Mouse (Mus musculus): ENCODE data around the gene Sorbs2.
A peak's percentile ranks its signal among the peaks of the same experiment; 100 is the strongest.

The Sorbs2 gene

DNA sequence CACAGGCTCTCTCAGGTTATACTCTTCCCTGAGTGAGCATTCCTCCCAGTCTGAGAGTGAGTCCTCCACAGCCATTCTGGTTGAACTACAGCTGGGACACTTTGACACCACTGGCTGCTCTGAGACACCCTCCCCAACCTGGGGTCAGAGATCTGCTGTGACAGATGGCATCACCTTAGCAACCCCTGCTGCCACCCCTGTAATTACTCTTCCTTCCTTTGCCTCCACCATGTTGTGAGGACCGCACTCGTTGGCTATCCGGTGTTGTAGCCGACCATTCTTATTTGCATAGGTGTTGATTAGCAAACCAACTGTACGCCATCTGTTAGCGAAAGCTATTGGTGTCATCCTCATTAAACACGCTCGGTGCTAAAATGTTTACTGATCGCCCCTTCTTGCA, 247.9 kb downstream of the Sorbs2 start:
- no peak for DNase-seq (ENCODE audit: low read depth, low spot score)

DNA sequence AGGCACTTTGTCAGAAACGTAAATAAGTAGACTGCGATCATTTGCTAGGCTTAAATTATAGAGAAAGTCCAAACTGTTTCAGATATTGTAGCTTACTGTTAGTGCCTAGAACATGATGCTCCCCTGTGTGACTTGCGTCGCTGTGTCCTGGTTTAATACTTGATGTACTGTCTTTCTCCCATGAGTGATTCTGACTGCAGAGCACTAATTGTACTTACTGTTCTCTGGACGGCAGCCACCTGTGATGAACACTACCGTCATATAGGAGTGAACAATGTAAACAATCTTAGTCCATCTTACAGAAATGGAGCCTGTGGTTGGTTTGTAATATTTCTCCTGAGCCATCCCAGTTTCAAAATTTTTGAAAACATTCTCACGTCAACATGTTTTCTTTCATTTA, 248.4 kb downstream of the Sorbs2 start:
- peak; percentile 27 for DNase-seq (ENCODE audit: low read depth, low spot score)

DNA sequence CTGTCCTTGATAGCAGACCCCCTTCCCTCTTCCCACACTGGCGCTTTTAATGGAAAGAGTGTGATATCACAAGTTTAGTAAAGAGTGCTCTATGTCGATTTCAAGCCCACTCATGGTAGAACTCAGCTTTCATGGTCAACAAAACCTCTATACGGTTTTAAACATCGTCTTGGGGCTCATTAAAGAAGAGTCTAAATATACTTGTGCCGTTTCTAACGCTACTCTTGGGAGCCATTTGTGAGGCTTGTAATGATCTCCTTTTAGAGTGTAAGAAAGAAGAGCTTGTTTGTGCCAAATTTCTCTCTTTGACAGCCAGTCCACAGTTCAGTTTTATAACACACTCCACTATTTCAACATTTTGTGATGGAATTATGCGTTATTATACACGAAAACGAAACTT, 253.0 kb downstream of the Sorbs2 start:
- no peak for DNase-seq (ENCODE audit: low read depth, low spot score)

DNA sequence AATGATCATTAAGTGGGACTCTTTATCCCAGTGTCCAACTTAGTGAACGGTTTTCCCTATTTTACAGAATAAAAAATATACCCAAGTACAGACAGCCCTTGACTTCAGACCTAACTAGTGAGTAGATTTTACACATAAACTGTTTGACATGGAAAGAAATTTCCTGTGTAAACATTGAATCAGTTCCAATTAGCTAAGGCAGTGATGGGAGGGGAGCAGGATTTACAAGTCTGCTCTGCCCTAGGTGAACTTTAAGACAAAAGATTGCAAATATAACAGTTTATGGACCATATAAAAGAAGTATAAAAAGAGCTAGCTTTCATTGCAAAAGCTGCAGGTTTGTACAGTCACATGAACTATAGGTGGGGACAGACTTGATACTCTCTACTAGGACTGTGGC, 253.5 kb downstream of the Sorbs2 start:
- no peak for DNase-seq (ENCODE audit: low read depth, low spot score)

DNA sequence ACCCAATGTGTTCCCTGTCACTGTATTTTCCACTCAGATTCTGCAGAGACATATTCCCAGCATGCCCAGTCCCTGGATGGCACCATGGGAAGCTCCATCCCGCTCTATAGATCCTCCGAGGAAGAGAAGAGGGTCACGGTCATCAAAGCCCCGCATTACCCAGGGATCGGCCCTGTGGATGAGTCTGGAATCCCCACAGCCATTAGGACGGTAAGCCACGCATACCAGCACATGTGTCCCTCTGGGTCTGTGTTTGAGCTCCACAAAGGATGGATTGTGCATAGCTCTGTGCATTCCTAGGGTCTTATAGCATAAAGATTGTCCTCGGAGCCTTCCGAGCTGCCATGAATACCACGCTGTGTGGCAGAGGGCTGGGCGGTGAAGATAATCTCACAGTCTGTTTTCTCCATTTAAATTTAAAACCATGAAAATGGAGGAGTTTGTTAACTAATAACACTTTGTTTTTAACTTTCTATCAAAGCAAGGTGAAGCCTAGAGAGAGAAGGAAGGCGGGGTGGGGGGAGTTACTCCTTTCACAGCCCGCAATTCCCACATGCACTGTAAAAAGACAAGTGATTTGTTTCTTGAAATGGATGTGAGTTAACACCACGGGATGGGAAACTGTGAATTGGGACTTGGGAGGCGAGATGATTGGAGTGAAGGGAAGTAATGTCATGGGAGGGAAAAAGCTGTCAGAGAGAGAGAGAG, 255.5 kb downstream of the Sorbs2 start:
- no peak for DNase-seq (ENCODE audit: low read depth, low spot score)

DNA sequence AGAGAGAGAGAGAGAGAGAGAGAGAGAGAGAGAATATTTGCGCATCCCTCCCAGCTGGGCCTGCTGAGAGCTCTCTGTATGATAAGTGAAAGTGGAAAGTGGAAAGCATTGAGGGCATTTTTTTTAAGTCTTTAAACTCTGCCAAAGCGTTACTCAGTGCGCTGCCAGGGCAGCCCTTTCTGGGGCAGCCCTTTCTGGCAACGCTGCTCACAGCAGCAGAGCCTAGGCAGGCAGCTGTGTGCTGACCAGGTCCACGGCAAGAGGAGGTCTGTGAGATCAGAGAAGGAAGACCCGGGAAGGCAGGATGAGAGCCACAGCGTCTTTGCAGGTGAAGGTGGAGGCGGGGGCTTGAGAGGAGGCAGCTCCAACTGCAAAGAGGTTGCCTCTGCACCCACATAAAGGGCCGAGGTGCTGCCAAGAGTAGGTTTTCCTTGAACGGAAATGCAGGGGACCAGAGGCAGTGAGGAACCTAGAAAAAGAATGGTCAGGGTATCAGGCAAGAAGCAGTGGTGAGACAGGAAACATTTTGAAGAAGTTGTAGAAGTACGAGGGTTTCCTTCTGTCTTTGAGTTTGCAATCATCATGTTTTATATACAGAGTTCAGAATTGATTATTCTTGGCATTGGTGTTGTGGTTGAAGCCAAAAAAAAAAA, 256.2 kb downstream of the Sorbs2 start:
- peak; percentile 66 for DNase-seq (ENCODE audit: low read depth, low spot score)

DNA sequence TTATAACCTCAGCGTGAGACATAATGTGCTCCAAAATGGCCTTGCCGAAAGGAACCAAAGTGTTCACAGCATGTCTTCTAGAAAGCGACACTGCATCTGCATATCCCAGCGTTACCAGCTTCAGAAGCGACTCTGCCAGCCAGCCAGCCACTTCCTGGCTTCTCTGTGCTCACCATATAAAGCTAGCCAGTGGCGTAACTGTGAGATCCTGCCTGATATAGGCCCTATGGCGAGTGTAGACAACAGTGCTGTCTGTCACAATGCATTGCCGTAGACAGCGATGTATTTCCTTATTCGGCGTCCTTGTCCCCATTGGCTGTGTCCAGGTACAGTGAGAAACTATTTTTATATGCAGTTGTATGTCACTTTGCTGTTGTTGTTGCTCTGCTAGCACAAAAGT, 258.6 kb downstream of the Sorbs2 start:
- peak; percentile 60 for DNase-seq (ENCODE audit: low read depth, low spot score)

DNA sequence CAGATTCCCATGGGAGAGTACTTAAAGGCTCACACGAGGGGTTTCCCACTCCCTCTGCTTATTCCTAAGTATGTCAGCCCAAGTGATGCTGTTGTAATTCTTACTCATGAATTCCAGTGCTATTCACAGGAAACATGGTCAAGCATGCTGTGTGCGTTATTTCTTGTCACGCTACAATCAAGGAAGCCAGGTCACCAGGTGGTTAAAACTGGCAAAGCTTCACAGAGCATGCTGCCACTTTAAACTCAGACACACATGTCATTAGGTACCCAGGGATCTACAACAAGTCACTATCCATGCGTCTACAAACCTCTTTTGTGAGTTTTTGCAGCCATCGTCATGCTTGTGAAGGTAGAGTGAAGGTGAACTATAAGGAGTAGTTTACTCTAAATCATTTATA, 267.3 kb downstream of the Sorbs2 start:
- DNase-seq (ENCODE audit: low read depth, low spot score): no peak

DNA sequence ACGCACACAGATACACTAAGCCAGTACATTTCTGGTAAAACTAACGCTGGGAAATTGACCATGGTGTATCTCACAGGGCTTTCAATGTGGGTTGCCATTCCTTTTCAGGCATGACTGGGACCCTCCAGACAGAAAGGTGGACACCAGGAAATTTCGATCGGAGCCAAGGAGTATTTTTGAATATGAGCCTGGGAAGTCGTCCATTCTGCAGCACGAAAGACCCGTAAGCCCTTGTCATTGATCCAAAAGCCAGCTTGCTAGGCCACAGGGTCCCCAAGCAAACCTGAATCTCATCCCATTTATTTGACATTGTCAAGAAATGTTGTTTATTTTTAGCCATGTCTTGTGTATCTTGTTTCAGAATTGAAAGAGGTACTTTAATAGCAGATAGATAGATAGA, 267.9 kb downstream of the Sorbs2 start:
- DNase-seq (ENCODE audit: low read depth, low spot score): no peak

DNA sequence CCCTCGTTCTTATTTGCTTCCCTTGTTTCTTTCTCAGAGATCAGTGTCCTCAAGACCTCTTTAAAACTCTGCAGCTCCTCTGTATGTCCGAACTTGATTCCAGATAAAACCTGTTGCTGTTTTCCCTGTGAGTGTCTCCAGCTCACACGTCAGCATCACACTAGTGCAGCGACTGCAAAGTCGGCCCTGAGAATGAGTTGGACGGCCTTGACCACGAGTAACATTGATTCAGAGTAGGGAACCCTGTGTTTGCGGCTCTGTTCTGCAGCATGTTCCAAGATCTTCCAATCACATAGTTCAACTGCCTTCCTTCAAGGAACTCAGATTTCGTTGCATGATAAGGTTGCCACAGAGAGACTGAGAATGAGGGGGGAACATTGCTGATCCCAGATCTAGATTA, 268.8 kb downstream of the Sorbs2 start:
- no peak for DNase-seq (ENCODE audit: low read depth, low spot score)

DNA sequence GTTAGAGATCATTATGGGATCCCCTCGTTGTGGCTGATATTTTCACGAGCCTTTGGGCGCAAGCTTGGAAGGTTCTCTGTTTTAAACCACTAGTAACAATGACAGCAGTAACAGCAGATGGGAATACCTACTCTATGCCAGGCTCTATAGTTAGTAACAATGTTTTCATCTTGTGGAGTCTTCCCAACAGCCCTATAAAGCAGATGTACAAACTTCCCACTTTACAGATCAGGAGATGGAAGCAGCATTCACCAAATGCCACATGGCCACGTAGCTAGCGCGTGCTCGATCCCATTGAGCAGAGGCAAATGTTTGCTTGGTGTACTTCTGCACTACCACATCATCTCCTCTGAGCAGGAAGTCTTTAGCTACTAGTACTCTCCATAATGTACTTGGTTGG, 269.4 kb downstream of the Sorbs2 start:
- DNase-seq (ENCODE audit: low read depth, low spot score): peak; percentile 75

DNA sequence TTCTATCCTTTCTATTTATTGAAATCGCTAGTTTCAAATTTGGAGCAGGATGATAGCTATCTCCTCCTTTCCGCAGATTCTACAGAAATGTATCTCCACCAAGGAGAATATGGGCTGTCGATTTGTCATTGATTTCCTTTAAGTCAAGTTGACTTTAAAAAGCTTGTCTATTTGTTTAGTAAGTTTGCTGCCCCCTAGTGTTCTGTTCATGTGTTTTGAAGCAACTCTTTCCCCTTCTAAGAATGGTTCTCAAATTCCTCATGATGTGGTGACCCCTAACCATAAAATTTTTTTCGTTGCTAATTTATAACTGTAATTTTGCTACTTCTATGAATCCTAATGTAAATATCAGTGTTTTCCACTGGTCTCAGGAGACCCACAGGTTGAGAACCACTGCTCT, 273.0 kb downstream of the Sorbs2 start:
- peak; percentile 70 for DNase-seq (ENCODE audit: low read depth, low spot score)

DNA sequence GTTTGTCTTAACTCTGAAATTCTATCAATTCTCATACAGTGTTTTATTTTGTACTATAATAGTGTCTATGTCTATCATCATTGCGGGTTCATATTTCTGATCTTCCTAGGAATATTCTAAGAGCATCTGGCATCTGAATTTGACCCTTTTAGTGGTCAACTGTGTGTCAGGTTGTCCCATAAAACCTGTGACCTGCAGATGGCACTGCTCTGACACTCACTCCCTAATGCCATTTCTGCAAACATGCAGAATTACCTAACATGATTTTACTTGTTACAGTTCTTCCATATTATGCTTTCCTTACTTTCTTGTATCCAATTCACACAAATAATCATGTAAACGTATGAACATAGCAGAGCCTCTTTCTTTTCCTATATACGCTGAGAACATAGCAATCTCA, 281.0 kb downstream of the Sorbs2 start:
- DNase-seq (ENCODE audit: low read depth, low spot score): peak; percentile 20

DNA sequence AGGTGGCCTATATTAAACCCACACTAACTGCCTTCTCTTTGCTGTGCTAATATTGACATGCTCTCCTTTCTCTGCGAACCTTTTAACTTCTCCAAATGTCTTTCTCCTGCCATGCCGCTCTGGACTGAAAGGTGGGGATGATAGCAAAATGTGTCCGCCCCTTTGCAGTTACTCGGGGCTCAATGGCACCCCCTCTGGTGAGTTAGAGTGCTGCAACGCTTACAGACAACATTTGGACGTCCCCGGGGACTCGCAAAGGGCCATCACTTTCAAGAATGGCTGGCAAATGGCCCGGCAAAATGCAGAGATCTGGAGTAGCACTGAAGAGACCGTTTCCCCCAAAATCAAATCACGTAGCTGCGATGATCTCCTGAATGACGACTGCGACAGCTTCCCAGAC, 287.3 kb downstream of the Sorbs2 start:
- no peak for DNase-seq (ENCODE audit: low read depth, low spot score)

DNA sequence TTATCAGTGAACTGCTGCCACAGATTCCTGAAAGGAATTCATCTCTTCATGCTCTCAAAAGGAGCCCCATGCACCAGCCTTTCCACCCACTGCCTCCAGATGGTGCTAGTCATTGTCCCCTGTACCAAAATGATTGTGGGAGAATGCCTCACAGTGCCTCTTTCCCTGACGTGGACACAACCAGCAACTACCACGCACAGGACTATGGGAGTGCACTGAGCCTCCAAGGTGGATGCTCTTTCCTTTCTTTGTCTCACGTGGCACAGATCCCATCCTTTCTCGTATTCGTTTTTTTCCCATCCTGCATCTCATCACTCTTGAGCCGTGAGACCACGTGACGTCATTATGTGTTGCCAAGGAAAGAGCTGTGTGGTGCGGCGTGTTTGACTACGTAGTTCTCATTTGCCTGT, 288.7 kb downstream of the Sorbs2 start:
- peak; percentile 88 for DNase-seq (ENCODE audit: low read depth, low spot score)

DNA sequence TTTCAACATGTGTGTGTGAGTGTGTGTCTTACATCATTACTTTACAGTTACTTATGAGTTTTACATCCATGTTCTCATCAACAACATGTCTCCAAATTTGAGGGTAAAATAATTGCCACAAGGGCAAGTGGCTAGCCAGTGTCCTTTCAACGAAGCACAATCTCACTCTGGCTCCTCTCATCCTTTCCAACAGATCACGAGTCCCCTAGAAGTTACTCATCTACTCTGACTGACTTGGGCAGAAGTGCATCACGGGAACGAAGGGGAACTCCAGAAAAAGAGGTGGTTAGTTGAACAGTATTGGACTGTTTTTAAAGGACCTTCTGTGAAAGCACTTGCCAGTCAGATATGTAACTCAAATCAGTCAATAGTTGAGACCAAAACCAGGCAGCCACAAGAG, 291.9 kb downstream of the Sorbs2 start:
- no peak for DNase-seq (ENCODE audit: low read depth, low spot score)

DNA sequence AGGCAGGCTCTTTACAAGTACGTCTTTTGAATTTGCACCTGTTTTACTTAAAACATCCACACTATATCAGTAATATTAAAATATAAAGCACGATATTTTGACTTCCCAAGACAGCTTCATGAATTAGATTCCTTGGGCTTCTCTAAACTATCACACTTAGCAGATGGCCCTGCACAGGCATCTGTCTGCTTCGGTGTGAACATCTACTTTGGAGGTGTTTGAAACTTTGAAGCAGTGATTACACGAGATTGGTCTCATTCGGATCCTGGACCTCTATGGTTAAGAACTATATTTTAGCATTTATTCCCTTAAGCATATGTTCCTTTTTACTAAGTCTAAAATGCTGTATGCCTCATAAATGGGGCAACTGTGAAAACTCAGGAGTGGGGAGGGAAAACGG, 301.0 kb downstream of the Sorbs2 start:
- DNase-seq (ENCODE audit: low read depth, low spot score): peak; percentile 56

DNA sequence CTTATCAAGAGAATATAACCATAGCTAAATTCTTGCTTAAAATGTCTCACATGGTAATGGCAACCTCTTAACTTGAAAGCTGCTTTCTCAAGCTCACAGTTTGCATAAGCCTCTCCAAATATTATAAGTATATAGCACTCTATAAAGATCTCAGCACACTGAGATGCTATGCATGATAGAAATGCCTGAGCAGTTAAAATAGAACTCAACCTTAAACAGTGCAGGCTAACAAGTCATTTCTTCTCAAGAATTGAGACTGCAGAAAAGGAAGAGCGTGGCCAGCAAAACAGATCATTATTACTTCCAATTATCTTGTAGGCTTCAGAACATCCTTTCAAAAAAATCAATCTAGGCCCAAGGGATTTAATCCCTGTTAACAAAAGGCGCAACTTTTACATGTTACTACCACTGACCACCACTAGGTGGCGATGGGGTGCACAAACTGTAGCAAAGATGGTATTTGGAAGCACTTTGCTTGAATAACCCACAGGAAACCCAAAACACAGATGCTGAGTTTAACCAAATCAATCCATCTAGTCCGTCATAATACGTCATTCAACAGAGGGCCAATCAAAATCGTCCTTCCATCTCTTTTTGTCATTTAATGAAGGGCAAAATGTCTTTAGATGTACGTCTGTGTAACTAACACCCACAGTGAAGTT, 309.3 kb downstream of the Sorbs2 start:
- peak; percentile 77 for DNase-seq (ENCODE audit: low read depth, low spot score)

DNA sequence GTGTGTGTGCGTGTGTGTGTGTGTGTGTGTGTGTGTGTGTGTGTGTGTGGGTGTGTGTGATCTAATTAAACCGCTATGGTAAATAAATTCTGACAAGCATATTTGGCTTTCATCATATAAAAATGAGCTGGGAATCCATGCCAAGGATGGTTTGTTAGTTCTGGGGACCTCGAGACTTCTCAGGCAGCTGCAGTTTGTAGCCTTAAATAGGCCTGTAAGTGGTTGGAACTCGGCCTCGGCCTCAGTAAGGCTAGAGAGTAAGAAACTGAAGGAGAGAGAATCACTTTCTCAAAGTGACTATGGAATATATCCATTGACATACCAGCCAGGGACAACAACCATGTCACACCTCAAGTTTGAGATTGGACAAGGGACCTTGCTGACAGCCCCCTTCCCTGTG, 314.1 kb downstream of the Sorbs2 start:
- no peak for DNase-seq (ENCODE audit: low read depth, low spot score)

DNA sequence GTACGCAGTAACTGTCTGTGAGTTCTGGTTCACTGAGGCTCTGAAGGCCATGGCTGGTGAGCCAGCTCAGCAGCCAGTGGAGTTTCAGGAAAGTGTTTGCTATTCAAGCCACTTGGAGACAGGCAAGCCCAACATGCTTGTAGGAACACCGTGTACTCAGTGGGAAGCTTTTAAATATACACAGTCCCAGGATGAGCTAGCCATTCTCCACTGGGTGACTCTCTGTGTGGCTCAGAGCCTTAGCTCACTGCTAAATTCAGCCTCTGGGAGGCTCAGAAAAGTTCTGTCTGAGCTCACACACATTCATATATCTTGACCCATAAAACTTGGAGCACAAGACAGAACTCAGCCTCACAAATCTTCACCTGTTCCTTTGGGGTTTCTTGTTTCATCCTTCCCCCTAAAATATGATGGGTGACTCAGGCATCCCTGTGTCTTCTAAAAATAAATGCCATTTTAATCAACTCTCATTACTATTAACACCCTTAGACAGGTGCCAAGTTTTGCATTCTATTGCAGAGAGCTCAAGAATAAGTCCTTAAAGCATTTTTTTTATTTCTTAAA, 322.5 kb downstream of the Sorbs2 start:
- peak; percentile 26 for DNase-seq (ENCODE audit: low read depth, low spot score)

DNA sequence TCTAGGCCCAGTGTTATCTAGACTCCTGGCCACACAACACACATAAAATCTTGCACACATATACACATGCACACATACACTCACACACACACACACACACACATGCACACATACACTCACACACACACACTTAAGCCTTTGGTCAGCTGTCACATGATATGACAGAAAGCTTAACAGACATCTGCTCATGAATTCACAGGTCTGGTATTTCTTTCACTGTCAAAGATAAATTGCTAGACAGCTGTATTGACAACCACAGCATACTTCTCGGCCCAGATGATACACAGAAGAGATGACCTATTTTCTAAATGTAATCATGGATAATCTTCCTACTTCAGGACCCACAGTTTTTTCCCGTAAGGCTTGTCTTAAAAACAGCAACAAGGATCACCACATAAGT, 326.3 kb downstream of the Sorbs2 start:
- no peak for DNase-seq (ENCODE audit: low read depth, low spot score)

DNA sequence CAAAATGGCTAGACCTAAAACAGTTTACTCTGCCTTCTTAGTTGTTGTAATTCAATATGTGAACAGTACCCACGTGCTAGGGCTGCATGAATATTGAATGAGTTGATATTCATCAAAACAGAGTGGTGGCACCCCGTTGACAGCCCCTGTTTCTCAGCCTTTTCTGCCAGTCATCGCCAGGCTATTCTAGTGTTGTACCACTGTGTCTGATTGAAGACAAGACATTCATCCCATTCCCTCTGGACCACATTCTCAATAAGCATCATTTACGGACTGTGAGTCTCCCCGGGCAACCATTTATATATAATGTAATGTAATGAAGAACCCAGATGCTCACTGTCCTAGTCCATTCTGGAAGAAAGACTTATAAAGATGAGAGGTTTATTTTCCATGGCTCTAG, 335.7 kb downstream of the Sorbs2 start:
- DNase-seq (ENCODE audit: low read depth, low spot score): no peak
